Mouse (Mus musculus): ENCODE results near the gene Plppr3.
"Not testable (repeated sequence)": the region's sequence is repeated elsewhere in the genome, so short reads cannot be mapped to it uniquely, and the experiment has no call there.

Gene Plppr3

DNA sequence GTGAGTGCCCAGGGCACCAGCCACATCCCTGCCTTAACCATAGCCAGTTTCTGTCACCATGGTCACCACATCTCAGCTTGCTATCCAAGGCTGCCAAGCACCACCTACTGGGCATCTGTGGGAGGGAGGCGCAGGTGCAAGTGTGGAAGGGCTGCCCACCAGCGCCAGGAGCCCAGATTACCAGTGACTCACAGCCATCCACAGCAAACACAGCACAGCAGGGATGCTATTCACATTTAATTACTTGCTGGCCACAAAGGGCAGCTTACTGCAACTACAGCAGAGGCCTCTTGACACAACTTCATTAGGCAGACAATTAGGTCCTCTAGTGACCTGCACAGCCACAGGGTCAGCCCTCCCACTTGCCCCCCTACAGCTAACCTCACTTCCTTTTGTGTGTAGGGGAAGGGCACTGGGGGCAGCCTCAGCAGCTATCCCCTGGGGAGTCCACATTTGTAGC, 26.5 kb upstream of the Plppr3 start:
- in situ Hi-C loops (cut with MboI, MseI): no loop called here

GRCm38 (mm10) chr10:79897316-79898245, 23.1 kb upstream of the Plppr3 start:
- in situ Hi-C loops (cut with MboI, MseI): no loop called here

- in situ Hi-C loops (cut with MboI, MseI): no loop called here
These were observed 22.4 kb upstream of the Plppr3 start for GRCm38 (mm10) chr10:79896814-79897213.

DNA sequence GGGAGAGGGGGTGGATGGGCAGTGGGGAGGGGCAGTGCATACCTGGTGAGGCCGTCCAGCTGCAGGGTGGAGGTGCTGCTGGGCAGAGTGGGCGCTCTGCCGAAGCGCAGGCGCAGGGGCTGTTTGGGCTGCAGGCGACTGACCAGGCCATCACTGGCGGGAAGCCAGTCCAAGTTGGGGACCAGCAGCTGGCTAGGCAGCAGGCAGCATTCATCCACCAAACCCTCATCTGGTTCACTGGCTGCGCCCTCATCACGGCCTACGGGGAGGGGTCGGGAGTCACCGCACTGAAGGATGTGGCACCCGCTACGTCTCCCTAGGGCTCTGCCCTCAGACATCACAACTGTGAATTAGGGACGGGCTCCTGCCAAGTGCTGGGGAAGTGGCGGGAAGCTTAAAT, 21.9 kb upstream of the Plppr3 start:
- in situ Hi-C loops (cut with MboI, MseI): no loop called here

DNA sequence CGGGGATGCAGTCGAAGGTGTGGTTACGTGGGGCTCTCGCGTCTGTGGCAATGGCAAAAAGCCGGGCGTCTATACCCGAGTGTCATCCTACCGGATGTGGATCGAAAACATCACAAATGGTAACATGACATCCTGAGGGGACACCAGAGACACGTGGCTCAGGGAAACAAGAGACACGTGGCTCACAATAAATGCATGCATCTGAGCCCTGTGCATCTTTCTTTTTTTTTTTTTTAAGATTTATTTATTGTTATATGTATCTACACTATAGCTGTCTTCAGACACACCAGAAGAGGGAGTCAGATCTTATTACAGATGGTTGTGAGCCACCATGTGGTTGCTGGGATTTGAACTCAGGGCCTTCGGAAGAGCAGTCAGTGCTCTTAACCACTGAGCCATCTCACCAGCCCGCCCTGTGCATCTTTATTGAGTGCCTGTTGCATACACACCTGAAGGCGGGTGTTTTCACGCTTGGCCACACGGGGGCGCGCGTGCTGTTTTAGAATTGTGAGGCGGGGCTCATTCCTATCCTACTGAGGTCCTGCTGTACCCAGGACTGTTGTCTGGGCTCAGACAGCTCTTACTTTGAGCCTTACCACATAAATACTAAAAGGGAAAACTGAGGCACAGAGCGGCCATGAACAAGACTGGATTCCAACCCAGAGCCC, 18.2 kb upstream of the Plppr3 start:
- in situ Hi-C loops (cut with MboI, MseI): not testable (repeated sequence)

DNA sequence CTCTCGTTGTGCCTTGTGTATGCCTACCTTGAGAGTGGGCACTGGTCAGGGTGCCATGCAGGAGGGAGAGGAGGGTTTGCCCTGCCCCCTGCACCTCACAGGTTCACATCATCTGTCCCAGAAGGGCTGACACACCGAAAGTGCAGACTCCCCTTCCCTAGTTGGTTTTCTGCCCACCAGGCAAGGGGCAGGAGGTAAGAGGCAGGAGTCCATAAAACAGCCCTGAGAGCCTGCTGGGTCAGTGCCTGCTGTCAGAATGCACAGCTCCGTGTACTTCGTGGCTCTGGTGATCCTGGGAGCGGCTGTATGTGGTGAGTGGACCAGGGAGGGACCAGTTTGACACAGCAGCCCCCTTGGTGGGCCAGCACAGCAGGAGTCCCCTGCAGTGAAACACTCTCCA, 16.2 kb upstream of the Plppr3 start, which contains the start of gene Cfd:
Gene Cfd (plus strand): TSS at position 184 of the 400 bp plus-strand sequence.
- in situ Hi-C loops (cut with MboI, MseI): no loop called here

GRCm38 (mm10) chr10:79889386-79889785, 15.0 kb upstream of the Plppr3 start:
- in situ Hi-C loops (cut with MboI, MseI): no loop called here

DNA sequence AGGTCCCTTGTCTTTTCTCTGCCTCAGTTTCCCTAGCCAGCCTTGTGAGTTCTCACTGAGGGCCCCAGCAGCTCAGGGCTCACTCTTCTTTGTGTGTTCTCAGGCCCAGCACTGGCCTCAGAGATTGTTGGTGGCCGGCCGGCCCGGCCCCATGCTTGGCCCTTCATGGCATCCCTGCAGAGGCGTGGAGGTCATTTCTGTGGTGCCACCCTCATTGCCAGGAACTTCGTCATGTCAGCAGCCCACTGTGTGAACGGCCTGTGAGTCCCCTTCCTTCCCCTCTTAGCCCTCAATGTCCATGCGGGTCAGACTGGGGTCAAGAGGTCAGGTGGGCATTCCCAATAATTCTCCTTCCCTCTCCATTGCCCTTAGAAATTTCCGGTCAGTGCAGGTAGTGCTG, 12.2 kb upstream of the Plppr3 start:
- in situ Hi-C loops (cut with MboI, MseI): no loop called here

DNA sequence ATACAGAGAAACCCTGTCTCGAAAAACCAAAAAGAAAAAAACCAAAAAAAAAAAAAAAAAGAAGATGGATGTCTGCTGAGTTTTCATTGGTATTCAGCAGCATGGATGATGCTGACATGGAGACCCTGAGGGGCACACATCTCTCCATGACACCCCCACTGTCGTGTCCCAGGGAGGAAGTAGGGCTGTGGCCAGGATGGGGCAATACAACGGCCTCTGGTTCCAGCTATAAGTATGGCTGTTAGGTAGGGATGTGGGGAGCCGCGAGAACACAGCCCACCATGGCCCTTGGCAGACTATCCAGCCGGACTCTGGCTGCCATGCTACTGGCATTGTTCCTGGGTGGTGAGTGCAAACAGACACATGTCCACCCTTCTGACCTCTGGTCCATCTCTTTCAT, 11.6 kb upstream of the Plppr3 start, which contains the start of gene Elane:
Gene Elane (plus strand): TSS at position 194 of the 400 bp plus-strand sequence.
- in situ Hi-C loops (cut with MboI, MseI): no loop called here

- in situ Hi-C loops (cut with MboI, MseI): not testable (repeated sequence)
These were observed 10.5 kb upstream of the Plppr3 start for GRCm38 (mm10) chr10:79884938-79885337.

DNA sequence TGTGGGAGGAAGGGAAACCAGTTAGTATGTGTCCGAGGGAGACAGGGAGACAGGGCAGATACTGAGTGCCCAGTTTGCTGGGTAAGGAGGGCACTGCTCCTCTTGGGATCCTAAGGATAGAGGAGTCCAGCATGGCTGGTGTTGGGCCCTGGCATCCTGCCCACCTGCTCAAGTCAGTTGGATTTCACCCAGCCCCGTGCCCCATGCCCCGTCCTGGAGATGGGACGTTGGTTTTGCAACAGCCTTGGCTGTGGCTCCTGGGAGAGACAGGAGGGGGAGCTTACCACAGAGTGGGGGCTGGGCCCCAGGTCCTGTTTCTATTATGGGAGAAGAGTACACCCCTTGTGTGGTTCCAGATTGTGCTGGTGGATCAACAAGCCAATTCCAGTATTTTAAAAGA, 10.0 kb upstream of the Plppr3 start:
- in situ Hi-C loops (cut with MboI, MseI): no loop called here

DNA sequence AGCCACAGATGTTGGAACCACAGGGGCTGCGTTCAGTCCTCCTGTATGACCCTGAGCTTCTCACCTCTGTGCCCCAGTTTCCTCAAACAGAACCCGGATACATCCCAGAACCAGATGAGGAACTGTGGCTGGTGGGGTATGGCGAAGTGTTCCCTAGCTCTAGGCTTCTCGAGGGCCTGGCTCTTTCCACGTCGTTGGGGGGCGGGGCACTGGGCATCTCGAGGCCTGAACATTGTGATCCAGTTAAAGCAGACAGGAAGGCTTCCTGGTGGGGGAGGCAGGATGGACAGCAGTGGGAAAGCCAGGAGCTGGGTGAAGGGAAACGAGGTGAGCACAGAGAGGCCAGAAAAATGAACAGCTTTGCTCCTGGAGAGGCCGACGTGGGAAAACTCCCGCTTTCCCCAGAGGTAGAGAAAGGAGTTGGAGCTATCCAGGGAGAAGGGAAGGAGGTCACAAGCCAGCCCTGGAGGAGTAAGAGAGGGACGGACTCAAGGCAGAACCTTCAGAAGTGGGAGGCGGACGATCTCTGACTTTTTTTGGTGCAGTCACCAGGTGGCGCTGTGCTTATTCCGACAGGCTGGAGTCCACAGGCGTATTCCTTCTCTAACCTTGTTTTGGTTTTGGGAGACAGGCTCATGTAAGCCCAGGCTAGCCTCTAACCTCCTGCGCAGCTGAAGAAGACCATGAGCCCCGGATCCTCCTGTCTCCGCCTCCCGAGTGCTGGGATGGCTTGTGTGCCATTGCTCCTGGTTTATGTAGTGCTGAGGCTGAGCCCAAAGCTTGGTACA, 9.1 kb upstream of the Plppr3 start:
- in situ Hi-C loops (cut with MboI, MseI): no loop called here

GRCm38 (mm10) chr10:79881981-79882380, 7.5 kb upstream of the Plppr3 start:
- in situ Hi-C loops (cut with MboI, MseI): no loop called here

GRCm38 (mm10) chr10:79880721-79881120, 6.3 kb upstream of the Plppr3 start:
- in situ Hi-C loops (cut with MboI, MseI): no loop called here

DNA sequence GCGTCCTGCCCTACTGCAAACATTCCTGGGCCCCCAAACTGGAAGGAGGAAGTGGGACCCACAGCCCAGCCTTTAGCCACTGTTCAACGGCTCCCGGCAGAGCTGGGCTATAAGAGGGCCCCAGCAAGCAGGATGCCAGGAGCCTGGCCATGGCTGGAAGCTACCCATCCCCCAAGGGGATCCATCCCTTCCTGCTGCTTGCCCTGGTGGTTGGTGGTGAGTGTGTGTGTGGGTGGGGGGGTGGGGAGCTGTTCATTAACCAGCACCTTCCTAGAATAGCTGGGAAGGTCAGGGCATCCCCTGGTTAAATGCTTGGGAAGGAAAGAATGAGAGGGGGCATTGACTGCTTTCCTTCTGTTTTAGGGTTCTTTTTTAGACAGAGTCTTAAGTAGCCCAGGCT, 5.1 kb upstream of the Plppr3 start:
- in situ Hi-C loops (cut with MboI, MseI): no loop called here

DNA sequence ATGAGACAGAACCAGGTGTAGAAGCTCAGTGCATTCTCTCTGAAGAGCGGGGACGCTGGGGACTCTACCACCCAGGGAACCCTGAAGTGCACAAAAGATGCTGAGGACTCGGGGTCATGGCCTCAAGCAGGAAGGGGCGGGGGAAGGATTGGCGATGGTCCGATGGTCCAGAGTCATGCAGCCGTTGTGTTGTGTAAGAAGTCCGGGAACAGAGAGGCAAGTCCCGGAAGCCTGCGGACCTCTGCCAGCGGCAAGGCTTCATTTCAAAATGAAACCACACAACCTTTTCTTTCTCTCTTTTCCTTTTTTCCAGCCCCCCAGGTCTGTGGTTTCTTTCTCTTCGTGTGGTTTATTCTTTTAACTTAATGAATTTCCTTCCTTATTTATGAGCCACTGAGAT, 3.3 kb upstream of the Plppr3 start:
- in situ Hi-C loops (cut with MboI, MseI): no loop called here

DNA sequence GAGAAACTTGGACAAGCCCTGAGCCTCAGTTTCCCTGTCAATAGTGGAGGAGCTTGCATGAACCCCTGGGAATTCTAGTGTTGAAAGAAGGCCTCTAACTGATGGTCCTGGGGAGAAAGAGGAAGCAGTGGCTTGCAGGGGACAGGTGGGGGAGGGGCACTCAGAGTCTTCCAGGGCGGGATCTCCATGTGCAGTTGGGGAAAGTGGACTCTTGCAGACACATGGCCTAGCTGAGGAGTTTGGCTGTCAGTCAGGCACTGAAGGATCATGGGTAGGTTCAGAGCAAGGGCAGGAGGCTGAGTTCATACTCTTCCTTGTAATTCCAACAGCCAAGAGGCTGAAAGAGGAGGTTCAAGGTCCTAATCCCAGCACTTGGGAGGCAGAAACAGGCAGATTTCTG, 2.7 kb upstream of the Plppr3 start:
- in situ Hi-C loops (cut with MboI, MseI): no loop called here

GRCm38 (mm10) chr10:79873715-79874289, 632 bp downstream of the Plppr3 start:
- in situ Hi-C loops (cut with MboI, MseI): no loop called here

- in situ Hi-C loops (cut with MboI, MseI): no loop called here
These were observed 1.1 kb downstream of the Plppr3 start for GRCm38 (mm10) chr10:79873313-79873712.

DNA sequence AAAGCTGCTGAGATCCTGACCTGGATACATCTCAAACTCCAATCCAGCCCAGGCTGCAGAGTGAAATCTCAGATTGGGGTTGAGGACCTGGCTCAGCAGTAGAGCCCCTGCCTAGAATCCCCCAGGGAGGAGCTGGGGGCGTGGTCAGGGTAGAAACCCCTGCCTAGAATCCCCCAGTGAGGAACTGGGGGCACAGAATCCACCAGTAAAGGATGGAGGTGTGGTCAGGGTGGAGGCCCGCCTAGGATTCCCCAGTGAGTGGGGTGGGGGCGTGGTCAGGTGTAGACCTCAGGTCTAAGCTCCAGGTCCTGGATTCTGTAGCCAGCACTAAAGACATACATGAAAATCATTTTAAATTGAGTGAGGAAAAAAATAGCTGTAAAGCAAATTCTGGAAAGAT, 1.6 kb downstream of the Plppr3 start:
- in situ Hi-C loops (cut with MboI, MseI): no loop called here

GRCm38 (mm10) chr10:79871845-79872244, 2.6 kb downstream of the Plppr3 start:
- in situ Hi-C loops (cut with MboI, MseI): no loop called here

GRCm38 (mm10) chr10:79866601-79867000, 7.8 kb downstream of the Plppr3 start:
- in situ Hi-C loops (cut with MboI, MseI): no loop called here
